Mouse (Mus musculus) stomach, postnatal 0 days (tissue): ENCODE data around the gene Nrgn.

ENCODE experiments used
- CTCF ChIP-seq: IDR thresholded peaks from 2 replicates; pipeline ENCODE4 v1.5.1; 2016; ENCODE audit warnings: antibody characterized with exemption, low read depth, mild to moderate bottlenecking, moderate library complexity
- EP300 ChIP-seq: optimal IDR thresholded peaks from 2 replicates; pipeline ENCODE3; 2016; ENCODE audit warnings: antibody characterized with exemption

DNA sequence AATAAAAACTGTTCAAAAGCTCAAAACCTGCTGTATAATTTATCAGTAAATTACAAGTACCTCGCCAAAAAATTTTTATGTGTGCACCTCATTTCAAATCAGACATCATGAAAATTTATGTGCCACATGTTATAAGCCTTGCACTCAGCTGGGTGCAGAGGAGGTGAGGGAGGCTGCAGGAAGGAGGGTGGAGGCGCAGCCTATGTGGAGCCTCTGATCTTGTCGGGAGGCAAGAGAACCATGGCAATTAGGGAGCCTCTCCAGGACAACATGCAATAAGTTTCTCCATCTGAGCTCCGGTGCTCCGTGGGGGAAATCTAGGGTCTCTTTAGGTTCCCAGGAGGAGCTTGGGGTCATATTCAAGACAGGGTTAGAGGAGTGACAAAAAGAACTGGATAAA, 14.8 kb upstream of the Nrgn start:
- no peak for TF ChIP-seq CTCF
- TF ChIP-seq EP300: no peak
